Mouse (Mus musculus): Measurements from ENCODE around the gene Tamm41. TPM values are rescaled to one million over a fixed set of nuclear protein-coding genes. Genes with fewer than 3 reads are reported as not detected.
A peak's percentile ranks its signal among the peaks of the same experiment; 100 is the strongest.

Gene Tamm41
- total RNA-seq, 2 experiments from 2014 or later, result 8.5 to 8.9 TPM

- intact Hi-C loops (cut with DNase I; ENCODE audit: low total_unique reads), result no loop called here
Observed at GRCm38 (mm10) chr6:114987966-114988618, 49.6 kb downstream of the Tamm41 start.

GRCm38 (mm10) chr6:114982671-114983070 lies 55.0 kb downstream of the Tamm41 start:
- intact Hi-C loops (cut with DNase I; ENCODE audit: low total_unique reads), result no loop called here
- no peak for DNase-seq

More at GRCm38 (mm10) chr6:114987966-114988618, 49.6 kb downstream of the Tamm41 start:
- DNase-seq, result no peak

GRCm38 (mm10) chr6:114979715-114980114 lies 58.0 kb downstream of the Tamm41 start:
- intact Hi-C loops (cut with DNase I; ENCODE audit: low total_unique reads), result no loop called here
- DNase-seq, result no peak

- peak; percentile 60 for DNase-seq
- intact Hi-C loops (cut with DNase I; ENCODE audit: low total_unique reads), result no loop called here
Observed at GRCm38 (mm10) chr6:114976915-114977419, 60.7 kb downstream of the Tamm41 start.

- intact Hi-C loops (cut with DNase I; ENCODE audit: low total_unique reads), result no loop called here
- no peak for DNase-seq
Observed at GRCm38 (mm10) chr6:114974331-114974730, 63.3 kb downstream of the Tamm41 start.

- intact Hi-C loops (cut with DNase I; ENCODE audit: low total_unique reads), result no loop called here
- DNase-seq, result no peak
Observed at GRCm38 (mm10) chr6:114972988-114973387, 64.7 kb downstream of the Tamm41 start.

- intact Hi-C loops (cut with DNase I; ENCODE audit: low total_unique reads), result no loop called here
- DNase-seq, result no peak
Observed at GRCm38 (mm10) chr6:114970895-114971294, 66.8 kb downstream of the Tamm41 start.

GRCm38 (mm10) chr6:114970386-114970785 lies 67.3 kb downstream of the Tamm41 start:
- intact Hi-C loops (cut with DNase I; ENCODE audit: low total_unique reads), result no loop called here
- no peak for DNase-seq

GRCm38 (mm10) chr6:114969213-114970120 lies 68.2 kb downstream of the Tamm41 start, which contains the start of gene Vgll4:
Vgll4 (minus strand) TSS chr6:114969994.
- DNase-seq, result peak; percentile 61
- intact Hi-C loops (cut with DNase I; ENCODE audit: low total_unique reads), result no loop called here

GRCm38 (mm10) chr6:114968361-114969212 lies 69.1 kb downstream of the Tamm41 start:
- DNase-seq, result peak; percentile 70
- intact Hi-C loops (cut with DNase I; ENCODE audit: low total_unique reads), result no loop called here

GRCm38 (mm10) chr6:114967623-114968022 lies 70.1 kb downstream of the Tamm41 start:
- intact Hi-C loops (cut with DNase I; ENCODE audit: low total_unique reads), result no loop called here
- DNase-seq, result no peak

GRCm38 (mm10) chr6:114966396-114967154 lies 71.1 kb downstream of the Tamm41 start:
- intact Hi-C loops (cut with DNase I; ENCODE audit: low total_unique reads), result no loop called here
- DNase-seq, result no peak

- intact Hi-C loops (cut with DNase I; ENCODE audit: low total_unique reads), result no loop called here
- DNase-seq, result no peak
Observed at GRCm38 (mm10) chr6:114965802-114966201, 71.9 kb downstream of the Tamm41 start.

- no peak for DNase-seq
- intact Hi-C loops (cut with DNase I; ENCODE audit: low total_unique reads), result no loop called here
Observed at GRCm38 (mm10) chr6:114965396-114965795, 72.3 kb downstream of the Tamm41 start.

- DNase-seq, result no peak
- intact Hi-C loops (cut with DNase I; ENCODE audit: low total_unique reads), result no loop called here
Observed at GRCm38 (mm10) chr6:114964235-114964634, 73.4 kb downstream of the Tamm41 start.

- DNase-seq, result no peak
- intact Hi-C loops (cut with DNase I; ENCODE audit: low total_unique reads), result no loop called here
Observed at GRCm38 (mm10) chr6:114963636-114964035, 74.0 kb downstream of the Tamm41 start.

GRCm38 (mm10) chr6:114961276-114962068 lies 76.2 kb downstream of the Tamm41 start:
- no peak for DNase-seq
- intact Hi-C loops (cut with DNase I; ENCODE audit: low total_unique reads), result no loop called here

- intact Hi-C loops (cut with DNase I; ENCODE audit: low total_unique reads), result no loop called here
Observed at GRCm38 (mm10) chr6:114959012-114959398, 78.7 kb downstream of the Tamm41 start.

More at GRCm38 (mm10) chr6:114959012-114959398, 78.7 kb downstream of the Tamm41 start:
- no peak for DNase-seq

Data from gastrocnemius, postnatal 14 days (tissue).